Mouse (Mus musculus) adrenal gland, postnatal 36 days (tissue): ENCODE measurements around the gene Vmn1r15. TPM values are rescaled to one million over a fixed set of nuclear protein-coding genes. Genes with fewer than 3 reads are reported as not detected.

Experiments
- DNase-seq, 2 experiments: peaks; one replicate each; pipeline ENCODE4 v3.0.0; 2021; ENCODE audit warnings: mixed read lengths in 1 of 2
- long read RNA-seq, 2 experiments: library from polyadenylated mRNA; stranded (forward); transcript quantifications; one replicate each; pipeline ENCODE4 v2.0.0; 2021; ENCODE audit warnings: borderline sequencing depth in 2 of 2
- total RNA-seq, 2 experiments: library from RNA; stranded (reverse); gene quantifications; 2 replicates each; pipeline ENCODE4 v1.2.3; 2021

Gene Vmn1r15
- total RNA-seq = not detected
- long read RNA-seq, experiment 1 = 0 reads
- long read RNA-seq, experiment 2 = 0 reads

- no peak for DNase-seq
These were observed at the start of gene Vmn1r15 for GRCm38 (mm10) chr6:57257652-57258051. Gene Vmn1r15, plus strand, starts transcription at chr6:57257952.

DNA sequence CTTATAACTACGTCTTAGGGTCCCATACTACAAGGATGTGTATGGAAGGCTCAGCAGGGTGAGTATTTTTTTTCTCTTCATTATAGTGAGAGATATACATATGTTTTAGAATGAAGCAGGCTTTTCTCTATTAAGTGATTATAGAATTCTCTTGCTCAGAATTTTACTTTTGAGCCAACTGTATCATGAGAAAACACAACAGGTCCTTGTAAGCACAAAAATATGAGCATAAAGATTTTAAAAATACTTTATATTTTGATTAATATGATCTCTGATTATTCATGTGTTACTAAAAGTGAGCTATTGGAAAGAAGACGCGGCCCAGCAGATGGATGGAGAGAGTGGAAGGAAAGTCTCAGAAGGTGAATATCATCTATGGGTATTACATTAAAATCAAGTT lies 26.4 kb upstream of the Vmn1r15 start, which contains the start of gene Vmn1r14:
Gene Vmn1r14, plus strand, starts transcription at position 301 of the 400 bp plus-strand sequence.
- no peak for DNase-seq

- DNase-seq = no peak
These were observed 3.2 kb downstream of the Vmn1r15 start for GRCm38 (mm10) chr6:57260990-57261389.

DNA sequence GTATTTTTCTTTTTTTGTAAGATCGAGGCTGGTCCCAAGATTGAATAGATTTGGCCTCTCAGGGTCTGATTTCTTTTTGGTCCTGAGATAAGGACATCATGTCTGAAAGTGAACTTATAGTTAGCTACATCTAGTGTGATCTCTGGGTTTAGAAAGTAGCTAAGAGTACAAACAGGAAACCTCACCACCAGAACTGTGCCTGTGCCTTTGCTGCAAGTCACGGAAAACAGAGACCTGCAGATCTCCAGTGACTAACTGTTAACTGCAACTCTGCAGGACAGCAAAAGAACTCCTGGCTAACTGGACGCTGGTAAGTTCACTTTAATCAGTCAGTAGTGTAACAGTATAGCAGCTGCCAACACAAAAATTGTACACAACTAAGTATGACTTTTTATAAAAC lies 14.1 kb downstream of the Vmn1r15 start:
- DNase-seq = no peak

- DNase-seq = no peak
These were observed 14.8 kb downstream of the Vmn1r15 start for GRCm38 (mm10) chr6:57272517-57272916.

- no peak for DNase-seq
These were observed 21.2 kb downstream of the Vmn1r15 start for GRCm38 (mm10) chr6:57278952-57279351.

Other genes with a start within 250 kb of the Vmn1r15 start
- gene Vmn1r7, start 232.6 kb upstream of the Vmn1r15 start, total RNA-seq = not detected
- not detected for gene Vmn1r8, start 225.7 kb upstream of the Vmn1r15 start, total RNA-seq
- not detected for gene Vmn1r9, start 191.2 kb upstream of the Vmn1r15 start, total RNA-seq
- gene Vmn1r10, start 148.5 kb upstream of the Vmn1r15 start, total RNA-seq = not detected
- gene Vmn1r11, start 124.5 kb upstream of the Vmn1r15 start, total RNA-seq = not detected
- not detected for gene Vmn1r12, start 101.0 kb upstream of the Vmn1r15 start, total RNA-seq
- gene Vmn1r13, start 54.7 kb upstream of the Vmn1r15 start, total RNA-seq = not detected
- not detected for gene Vmn1r14, start 26.3 kb upstream of the Vmn1r15 start, total RNA-seq
- gene Vmn1r16, start 71.5 kb downstream of the Vmn1r15 start, total RNA-seq = not detected
- gene Vmn1r17, start 105.8 kb downstream of the Vmn1r15 start, total RNA-seq = not detected
- gene Vmn1r18, start 137.8 kb downstream of the Vmn1r15 start, total RNA-seq = not detected
- not detected for gene Vmn1r19, start 145.8 kb downstream of the Vmn1r15 start, total RNA-seq
- not detected for gene Vmn1r20, start 171.0 kb downstream of the Vmn1r15 start, total RNA-seq